Mouse (Mus musculus): ENCODE measurements at regions not wholly inside any gene's neighbourhood (a gene's known extent, or its start where the extent isn't known, plus 50 kb on each side); places are given as distances from the start of the nearest gene placed in this dataset.

DNA sequence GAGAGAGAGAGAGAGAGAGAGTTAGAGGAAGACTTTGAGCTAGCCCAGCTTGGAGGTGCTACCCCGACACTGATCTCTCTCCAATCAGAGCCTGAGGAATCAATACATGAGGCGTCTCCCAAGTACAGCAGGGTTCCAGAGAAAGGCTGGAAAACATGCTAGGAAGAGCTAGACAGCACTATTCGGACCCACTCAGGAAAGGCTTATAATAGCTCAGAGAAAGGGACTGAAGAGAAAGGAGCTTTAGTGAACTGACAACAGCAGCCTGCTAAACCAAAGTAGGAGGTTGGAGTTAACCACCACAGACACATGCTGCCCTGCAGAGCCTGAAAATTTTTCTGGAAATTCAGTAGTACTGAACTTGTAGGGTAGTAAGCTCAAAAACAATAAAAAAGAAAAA lies 831.3 kb downstream of the Adgrl2 start:
- no peak for DNase-seq (ENCODE audit: low spot score in 2 of 2)

- no peak for DNase-seq (ENCODE audit: low spot score in 2 of 2)
Measured at GRCm38 (mm10) chr3:148158533-148158932, 831.8 kb downstream of the Adgrl2 start.

- DNase-seq (ENCODE audit: low spot score in 2 of 2): peak; percentile 21 to 22
Measured at GRCm38 (mm10) chr3:148143776-148144175, 846.6 kb downstream of the Adgrl2 start.

GRCm38 (mm10) chr3:148136791-148137251 lies 853.5 kb downstream of the Adgrl2 start:
- no peak for DNase-seq (ENCODE audit: low spot score in 2 of 2)

DNA sequence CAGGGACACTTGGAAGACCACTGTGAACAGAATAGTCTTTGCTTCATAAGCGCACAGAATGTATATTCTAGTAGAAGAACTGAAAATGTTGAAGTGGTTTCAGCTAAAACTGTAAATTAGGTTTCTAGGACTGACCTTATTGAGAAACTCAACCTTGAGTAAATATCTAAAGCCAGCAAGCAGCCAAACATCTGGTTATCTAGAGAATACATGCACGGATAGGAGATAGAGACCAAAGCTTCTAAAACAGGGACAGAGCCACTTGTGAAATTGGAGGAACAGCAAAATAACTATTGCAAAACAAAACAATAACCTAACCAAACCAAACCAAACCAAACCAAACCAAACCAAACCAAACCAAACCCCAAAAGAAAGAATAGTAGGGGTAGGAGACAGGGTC lies 855.7 kb downstream of the Adgrl2 start:
- no peak for DNase-seq (ENCODE audit: low spot score in 2 of 2)

DNA sequence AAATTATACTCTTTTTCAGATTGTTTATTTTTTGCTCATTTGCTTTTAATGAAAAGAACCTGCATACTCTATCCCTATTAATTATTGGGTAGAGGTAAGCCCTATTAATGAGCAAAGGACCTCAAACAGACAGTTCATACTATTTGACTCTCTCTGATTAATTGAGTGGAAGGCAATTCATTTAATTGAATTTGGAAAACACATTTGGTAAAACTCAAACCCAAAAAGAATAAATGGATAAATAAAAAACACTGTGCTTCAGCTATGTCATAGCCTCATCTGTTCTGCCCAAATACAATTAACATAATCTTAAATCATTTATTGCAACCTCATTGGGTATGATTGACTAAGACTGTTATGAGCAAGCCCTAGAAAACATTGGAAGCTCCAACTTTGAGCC lies 874.8 kb downstream of the Adgrl2 start:
- no peak for DNase-seq (ENCODE audit: low spot score in 2 of 2)

DNA sequence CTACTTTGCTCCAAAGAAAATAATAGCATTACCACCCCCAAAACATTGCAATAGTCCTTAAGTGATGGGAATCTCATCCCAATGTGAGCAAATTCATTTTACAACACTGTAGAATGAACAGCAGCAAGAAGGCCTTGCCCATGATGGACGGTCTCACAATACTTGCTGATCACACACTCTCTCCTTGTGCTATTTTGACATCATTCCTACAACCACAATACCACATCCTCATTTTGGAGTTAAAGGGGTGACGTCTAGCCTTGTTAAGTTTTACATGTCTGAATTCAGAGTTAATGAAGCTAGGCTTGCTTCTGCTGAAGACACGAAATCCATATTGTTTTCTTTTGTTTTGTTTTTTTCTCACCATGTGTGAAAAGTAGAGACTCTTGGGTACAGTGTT lies 878.2 kb downstream of the Adgrl2 start:
- DNase-seq (ENCODE audit: low spot score in 2 of 2): no peak

DNA sequence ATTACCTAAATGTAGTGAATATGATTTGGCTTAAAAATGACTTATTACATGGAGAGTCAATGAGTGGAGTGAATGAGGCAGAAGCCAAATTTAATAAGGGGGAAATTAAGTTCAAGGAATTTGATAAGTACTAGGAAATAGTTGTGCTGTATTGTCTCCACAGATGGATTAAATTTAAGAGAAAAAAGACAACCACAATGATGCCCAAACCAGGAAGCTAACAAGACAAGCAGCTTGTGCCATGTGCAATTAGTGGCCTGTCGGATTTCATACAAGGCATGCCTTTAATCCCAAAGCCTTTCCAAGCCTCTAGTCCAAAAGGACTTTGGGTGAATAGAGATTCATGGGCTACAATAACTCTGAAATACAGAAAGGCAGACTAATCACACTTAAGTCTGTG lies 883.3 kb downstream of the Adgrl2 start:
- no peak for DNase-seq (ENCODE audit: low spot score in 2 of 2)

- peak; percentile 27 to 48 for DNase-seq (ENCODE audit: low spot score in 2 of 2)
Measured at GRCm38 (mm10) chr3:148093930-148094329, 896.4 kb downstream of the Adgrl2 start.

DNA sequence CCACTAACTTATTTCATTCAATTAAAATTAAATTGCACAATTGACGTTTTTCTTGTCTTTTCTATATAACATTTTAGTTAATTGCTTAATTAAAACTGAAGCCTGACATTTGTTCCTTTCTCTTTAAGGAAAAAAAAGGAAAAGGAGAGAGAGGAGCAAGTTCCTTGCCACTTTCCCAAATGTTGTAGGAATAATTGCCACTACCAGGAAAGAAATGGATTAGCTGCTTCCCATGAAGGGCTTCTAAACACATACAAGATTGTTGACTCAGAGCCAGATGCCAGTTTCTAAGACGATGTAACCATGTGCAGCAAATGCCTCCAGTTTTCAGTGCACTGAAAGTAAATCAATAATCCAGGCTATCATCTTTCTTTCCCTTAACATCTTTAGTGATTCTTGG lies 914.5 kb downstream of the Adgrl2 start:
- DNase-seq (ENCODE audit: low spot score in 2 of 2): no peak

GRCm38 (mm10) chr3:148066701-148067100 lies 923.7 kb downstream of the Adgrl2 start:
- no peak for DNase-seq (ENCODE audit: low spot score in 2 of 2)

- DNase-seq (ENCODE audit: low spot score in 2 of 2): no peak
Measured at GRCm38 (mm10) chr3:148056074-148056473, 934.3 kb downstream of the Adgrl2 start.

DNA sequence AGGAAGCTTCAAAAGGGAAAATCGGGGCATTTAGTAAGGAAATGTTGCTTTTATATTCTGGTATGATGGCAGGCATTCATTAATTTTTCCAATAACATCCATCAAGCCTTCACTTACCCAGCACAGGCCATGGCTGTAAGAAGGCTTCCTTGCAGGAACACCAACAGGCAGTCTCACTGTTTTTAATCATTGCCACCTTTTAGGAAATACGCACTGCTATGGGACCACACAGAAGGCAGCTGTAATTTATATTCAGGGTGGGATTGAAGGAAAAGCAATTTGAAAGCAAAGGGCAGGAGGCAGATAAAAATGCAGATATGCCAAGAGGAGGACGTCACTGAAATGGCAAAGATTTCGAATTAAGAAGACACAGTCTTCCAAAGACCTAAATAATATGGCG lies 937.8 kb downstream of the Adgrl2 start:
- DNase-seq (ENCODE audit: low spot score in 2 of 2): no peak

GRCm38 (mm10) chr3:148048247-148048646 lies 942.1 kb downstream of the Adgrl2 start:
- DNase-seq (ENCODE audit: low spot score in 2 of 2): no peak

DNA sequence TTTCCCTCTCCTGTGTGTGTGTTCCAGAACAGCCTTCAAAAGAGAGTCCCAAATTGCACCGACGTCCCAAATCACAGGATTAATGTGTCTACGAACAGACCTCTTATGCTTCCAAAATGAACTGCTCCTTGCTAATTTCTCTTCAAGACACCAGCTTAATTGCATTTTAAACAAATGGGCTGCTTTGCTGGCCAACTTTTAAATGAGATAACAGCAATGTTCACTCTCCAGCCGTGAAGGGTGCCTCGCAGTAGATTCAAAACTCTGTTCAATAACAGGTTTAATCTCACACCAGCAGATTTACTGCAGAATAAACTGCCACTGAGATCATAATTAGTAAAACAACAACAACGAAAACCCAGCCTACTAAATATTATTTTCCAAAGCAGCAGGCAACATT lies 957.8 kb downstream of the Adgrl2 start:
- no peak for DNase-seq (ENCODE audit: low spot score in 2 of 2)

- no peak for DNase-seq (ENCODE audit: low spot score in 2 of 2)
Measured at GRCm38 (mm10) chr3:148005831-148006230, 984.5 kb downstream of the Adgrl2 start.

- no peak for DNase-seq (ENCODE audit: low spot score in 2 of 2)
Measured at GRCm38 (mm10) chr3:148004006-148004405, 986.3 kb downstream of the Adgrl2 start.

DNA sequence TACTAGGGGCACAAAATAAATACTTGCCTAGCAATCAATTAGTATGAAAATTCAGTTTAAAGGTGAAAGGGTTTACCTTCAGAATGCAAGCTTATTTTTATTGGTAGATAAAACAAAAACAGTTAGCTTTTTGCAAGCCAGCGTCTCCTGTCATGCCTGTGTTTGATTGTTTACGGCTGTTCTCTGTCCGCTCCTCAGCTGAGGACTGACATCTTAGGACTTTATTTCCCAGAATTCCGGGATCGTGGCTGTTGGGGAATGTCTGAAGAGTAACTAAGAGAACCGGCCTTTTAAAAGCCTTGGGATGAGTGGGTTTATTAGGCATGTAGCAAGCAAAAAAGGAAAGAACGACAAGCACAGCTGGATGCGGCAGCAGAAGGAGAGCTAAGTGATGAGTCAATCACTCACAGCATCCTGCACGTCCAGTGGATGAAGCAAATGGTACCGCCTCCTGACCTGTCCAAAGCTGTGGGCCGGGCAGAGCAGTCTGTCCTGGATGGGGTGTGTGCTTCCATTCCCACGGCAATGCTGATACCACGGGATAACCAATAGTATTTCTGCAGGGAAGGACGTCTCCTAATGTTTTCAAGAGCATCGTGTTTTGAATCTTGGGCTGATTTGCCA lies 990.9 kb downstream of the Adgrl2 start:
- no peak for DNase-seq (ENCODE audit: low spot score in 2 of 2)

DNA sequence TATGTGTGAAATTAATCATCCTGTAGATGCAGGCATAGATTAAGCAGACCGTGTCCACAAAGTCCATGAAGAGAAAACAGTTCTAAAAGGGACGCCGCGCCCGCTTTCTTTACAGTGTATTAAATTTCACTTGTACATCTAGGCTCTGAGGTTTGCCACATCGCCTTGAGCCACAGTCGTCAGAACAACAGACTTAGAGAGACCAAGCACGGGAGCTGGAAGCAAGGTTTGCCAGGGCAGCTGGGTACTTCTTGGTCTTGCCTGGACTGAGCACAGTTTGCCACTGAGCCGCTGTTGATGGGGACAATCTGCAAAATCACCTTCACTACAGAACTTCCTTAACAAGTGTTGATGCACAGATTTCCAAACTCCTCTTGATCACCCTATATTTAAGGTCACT lies 998.6 kb downstream of the Adgrl2 start:
- DNase-seq (ENCODE audit: low spot score in 2 of 2): no peak

GRCm38 (mm10) chr3:147990831-147991230 lies 999.5 kb downstream of the Adgrl2 start:
- DNase-seq (ENCODE audit: low spot score in 2 of 2): no peak

GRCm38 (mm10) chr3:147982831-147983230 lies 1007.5 kb downstream of the Adgrl2 start:
- no peak for DNase-seq (ENCODE audit: low spot score in 2 of 2)

DNA sequence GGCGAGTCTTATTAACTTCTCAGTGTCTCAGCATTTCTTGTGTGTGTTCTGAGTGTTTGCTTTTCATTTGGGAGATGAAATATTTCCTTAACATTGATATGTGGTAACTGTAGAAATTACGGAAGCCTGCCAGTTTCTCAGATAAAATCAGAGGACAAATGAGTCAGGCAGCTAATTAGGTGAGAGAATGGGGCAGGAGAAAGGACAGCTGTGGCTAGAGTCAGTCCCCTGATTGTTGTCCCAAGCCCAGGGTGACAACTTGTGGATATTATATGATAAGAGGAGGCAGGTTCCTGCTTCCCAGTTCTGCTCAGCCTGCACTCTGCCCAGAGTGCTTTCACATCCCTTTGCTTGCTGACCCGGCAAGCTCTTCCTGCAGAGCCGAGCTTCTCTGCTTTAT lies 1008.7 kb downstream of the Adgrl2 start:
- no peak for DNase-seq (ENCODE audit: low spot score in 2 of 2)

DNA sequence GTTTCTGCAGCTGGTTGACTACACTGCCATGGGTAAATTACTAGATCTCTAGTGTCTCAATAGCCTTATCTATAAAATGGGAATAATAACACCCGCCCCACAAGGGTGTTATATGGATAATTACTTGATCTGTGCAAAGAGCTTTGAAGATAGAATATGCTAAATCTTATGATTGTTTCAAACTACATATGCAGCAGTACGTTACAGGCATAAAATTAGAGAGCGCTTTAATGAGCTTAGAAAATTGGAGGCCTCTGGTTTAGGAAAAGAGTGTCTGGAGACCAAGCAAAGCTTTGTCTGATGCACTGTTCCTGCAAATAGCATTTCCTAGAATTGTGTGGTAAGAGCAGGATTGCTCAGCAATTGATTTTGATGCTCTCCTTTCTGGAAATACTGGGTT lies 1013.8 kb downstream of the Adgrl2 start:
- DNase-seq (ENCODE audit: low spot score in 2 of 2): no peak

DNA sequence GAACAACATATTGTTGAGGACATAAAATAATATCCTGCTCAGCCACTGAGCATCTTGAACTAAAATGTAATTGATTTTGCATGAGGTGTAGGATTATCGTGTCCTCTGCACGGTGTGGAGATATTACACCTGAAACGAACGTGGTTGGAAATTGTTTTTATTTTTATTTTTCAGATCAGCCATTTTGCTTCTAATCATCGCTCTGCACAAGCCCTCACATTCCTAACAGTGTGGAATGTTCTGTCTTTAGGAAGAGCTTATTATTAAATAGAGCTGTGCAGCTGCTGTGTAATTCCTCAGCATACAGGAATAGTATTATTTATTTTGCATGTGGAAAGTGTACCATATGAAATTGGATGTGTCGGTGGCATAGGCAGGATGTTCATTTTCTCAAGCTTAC lies 1014.3 kb downstream of the Adgrl2 start:
- no peak for DNase-seq (ENCODE audit: low spot score in 2 of 2)

Measured in right cerebral cortex, postnatal 10 days (tissue).